Mouse (Mus musculus): ENCODE results near the gene Sds.

Gene Sds

GRCm38 (mm10) chr5:120514031-120514677 is 37.8 kb downstream of the Sds start:
- DNase-seq (ENCODE audit: low read depth, low spot score), result no peak

DNA sequence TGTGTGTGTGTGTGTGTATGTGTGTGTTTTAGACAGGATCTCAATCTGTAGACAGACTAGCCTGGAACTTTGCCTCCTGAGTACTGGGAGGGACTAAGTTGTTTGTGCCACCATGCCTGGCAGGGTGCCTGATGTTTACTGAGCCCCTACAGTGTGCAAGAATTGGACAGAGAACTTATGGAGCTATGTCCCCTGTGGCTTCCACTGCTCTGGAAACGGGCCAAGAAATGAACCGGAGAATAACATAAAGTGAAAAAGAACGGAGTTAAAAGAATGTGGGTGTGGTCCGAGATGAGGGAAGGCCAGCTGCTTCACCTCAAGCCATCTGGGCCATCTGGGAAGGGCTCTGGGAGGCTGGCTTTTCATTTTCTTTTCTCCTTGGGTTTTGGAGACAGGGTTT is 38.4 kb downstream of the Sds start:
- DNase-seq (ENCODE audit: low read depth, low spot score), result no peak

DNA sequence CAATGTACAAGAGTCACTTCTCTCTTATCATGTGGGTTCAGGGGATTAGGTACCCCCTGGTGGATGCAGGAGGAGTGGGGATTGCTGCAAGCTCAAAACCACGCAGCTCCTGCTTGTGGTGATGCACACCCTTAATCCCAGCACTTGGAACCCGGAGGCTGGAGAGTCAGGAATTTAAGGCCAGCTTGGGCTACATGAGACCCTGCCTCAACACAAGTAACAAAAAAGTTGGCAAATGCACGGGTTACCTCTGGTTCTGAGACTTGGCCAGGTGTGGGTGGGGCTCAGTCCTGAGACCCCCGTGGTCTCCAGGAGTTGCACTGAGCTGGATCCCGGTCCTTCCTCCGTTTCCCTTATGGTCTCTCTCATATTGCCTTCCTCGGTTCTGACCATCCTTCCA is 39.1 kb downstream of the Sds start:
- no peak for DNase-seq (ENCODE audit: low read depth, low spot score)

- DNase-seq (ENCODE audit: low read depth, low spot score), result no peak
Measured at GRCm38 (mm10) chr5:120516221-120516984, 40.1 kb downstream of the Sds start.

GRCm38 (mm10) chr5:120517552-120517951 is 41.2 kb downstream of the Sds start:
- DNase-seq (ENCODE audit: low read depth, low spot score), result no peak

DNA sequence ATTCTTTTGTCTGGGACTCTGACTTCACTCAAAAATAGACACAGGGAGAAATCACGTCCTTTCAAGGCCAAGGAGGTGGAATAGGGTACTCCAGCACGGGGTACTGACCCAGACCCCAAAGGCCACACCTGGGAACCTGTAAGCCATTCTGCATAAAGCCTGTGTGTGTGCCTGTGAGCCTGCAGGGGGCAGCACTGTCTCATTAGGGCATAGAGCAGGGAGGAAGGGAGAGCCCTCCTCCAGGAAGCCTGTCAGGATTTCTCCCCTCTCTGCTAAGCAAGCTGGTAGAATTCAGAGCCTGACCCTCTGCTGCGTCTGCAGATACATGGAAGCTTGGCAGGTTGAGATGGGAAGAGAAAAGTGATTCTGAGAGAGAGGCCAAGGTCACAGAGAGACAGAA is 46.3 kb downstream of the Sds start:
- DNase-seq (ENCODE audit: low read depth, low spot score), result no peak

GRCm38 (mm10) chr5:120524736-120525135 is 48.4 kb downstream of the Sds start:
- no peak for DNase-seq (ENCODE audit: low read depth, low spot score)

- no peak for DNase-seq (ENCODE audit: low read depth, low spot score)
Measured at GRCm38 (mm10) chr5:120525737-120526136, 49.4 kb downstream of the Sds start.

DNA sequence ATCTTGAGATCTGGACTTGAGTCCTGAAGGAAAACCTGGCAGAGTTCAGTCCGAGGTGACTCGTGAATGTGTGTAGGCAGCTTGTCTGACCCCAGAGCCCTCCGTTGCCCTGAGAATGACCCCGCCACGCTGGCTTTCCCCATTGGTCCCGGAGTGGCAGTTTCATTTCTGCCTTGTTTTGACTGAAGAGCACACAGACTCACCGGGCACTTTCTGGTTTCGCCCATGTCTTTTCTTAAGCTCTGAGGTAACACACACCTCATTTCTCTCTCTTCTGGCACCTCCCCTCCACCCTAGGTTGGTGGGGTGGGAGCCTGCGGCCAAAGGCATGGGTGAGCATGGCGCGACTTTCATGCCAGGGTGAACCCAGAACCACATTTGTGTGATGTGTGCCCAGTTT is 50.0 kb downstream of the Sds start:
- DNase-seq (ENCODE audit: low read depth, low spot score), result no peak

GRCm38 (mm10) chr5:120527296-120527964 is 51.1 kb downstream of the Sds start:
- DNase-seq (ENCODE audit: low read depth, low spot score), result no peak

DNA sequence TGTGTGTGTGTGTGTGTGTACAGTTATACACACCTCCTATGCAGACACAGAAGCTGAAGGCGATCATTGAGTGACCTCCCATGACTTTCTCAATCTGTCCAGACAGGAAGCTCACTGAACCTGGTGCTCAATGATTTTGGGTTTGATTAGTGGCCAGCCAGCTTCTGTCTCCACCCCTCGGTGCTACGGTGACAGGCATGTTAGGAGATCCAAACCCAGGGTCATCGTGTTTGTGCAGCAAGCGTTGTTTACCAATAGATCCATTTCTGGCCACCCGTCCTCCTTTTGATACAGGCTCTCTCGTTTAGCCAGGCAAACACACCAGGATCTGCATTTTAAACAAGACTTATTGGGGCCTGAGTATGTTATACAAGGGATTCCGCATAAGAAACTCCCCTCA is 55.3 kb downstream of the Sds start:
- no peak for DNase-seq (ENCODE audit: low read depth, low spot score)
